Mouse (Mus musculus): Measurements from ENCODE around the gene Ajuba.

- TF ChIP-seq CTCF (conservative IDR thresholded peaks at IDR 0.05; ENCODE audit: low read length) (no peak), NANOG (IDR thresholded peaks at IDR 0.05; ENCODE audit: borderline replicate concordance, low read length) (no peak), POU5F1 (IDR thresholded peaks at IDR 0.05; ENCODE audit: borderline replicate concordance, low read length) (no peak)
Observed at GRCm38 (mm10) chr14:54624976-54625375, 47.6 kb upstream of the Ajuba start.

All from E14TG2a.4 (cell line).